ENCODE assay signal across 13 mouse cellular contexts in the genomic region with DNA sequence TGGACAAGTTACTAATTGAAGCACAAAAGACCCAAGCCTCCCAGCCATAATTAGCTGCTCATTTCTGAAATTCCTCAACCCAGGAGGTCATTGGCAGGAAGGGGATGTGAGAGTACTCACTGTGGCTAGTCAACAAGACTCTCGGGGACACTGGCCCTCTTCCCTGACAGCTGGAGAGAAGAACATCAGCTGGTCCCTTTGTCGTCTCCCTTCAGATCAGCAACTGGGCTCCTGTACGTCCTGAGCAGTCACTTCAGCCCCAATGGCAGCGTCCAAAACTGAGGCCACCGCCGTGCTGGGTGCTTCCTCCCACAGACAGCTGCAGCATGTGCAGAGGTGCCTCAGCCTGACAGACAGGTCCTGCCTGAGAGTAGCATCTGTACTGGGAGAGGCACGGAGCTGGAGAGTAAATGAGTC. TPM values are rescaled to one million over a fixed set of nuclear protein-coding genes. Genes with fewer than 3 reads are reported as not detected.
A peak's percentile ranks its signal among the peaks of the same experiment; 100 is the strongest.
DNase-seq lines count a peak whose midpoint lies in the region; ATAC-seq and TF ChIP-seq lines count a peak whose summit lies in the region.
"Had no signal": no experiment of that assay in that cellular context is flagged by ENCODE, and none has a peak within 500 bp of the region (broad histone marks: within the 10 kb centered on the region; RNA-seq: fewer than 3 reads in every experiment).

A gene (minus strand): TSS at position 379 of the 417 bp plus-strand sequence.

- no peak within 1 kb of the TSS for H3K27ac ChIP-seq in stomach, embryonic 16.5 days (ENCODE audit: low read length)
- H3K27ac ChIP-seq in stomach, postnatal 0 days (replicated peaks): no peak within 1 kb of the TSS
- H3K27ac ChIP-seq in heart, embryonic 11.5 days (ENCODE audit: low read depth, low read length): no peak within 1 kb of the TSS
- H3K27ac ChIP-seq in cerebellum, adult 2 months (ENCODE audit: insufficient read depth, low read length): no peak within 1 kb of the TSS
- H3K27ac ChIP-seq: forebrain, embryonic 12.5 days; liver, embryonic 14.5 days had no signal

- no peaks in the 10 kb centered on the region for H3K27me3 ChIP-seq in stomach, embryonic 16.5 days (ENCODE audit: control insufficient read depth, insufficient read depth, low read length)
- H3K27me3 ChIP-seq in stomach, postnatal 0 days (ENCODE audit: control insufficient read depth, insufficient read depth, low read length): no peaks in the 10 kb centered on the region
- H3K27me3 ChIP-seq in heart, embryonic 11.5 days (ENCODE audit: control insufficient read depth, insufficient read depth, low read length): no peaks in the 10 kb centered on the region
- no peaks in the 10 kb centered on the region for H3K27me3 ChIP-seq in cerebellum, adult 2 months (ENCODE audit: control insufficient read depth, insufficient read depth, low read length)
- H3K27me3 ChIP-seq: forebrain, embryonic 12.5 days had no signal

- H3K4me3 ChIP-seq in stomach, embryonic 16.5 days (replicated peaks; ENCODE audit: low read length): peak within 1 kb of the TSS; percentile 7; the same call in 1 of the 2 replicates
- H3K4me3 ChIP-seq in stomach, postnatal 0 days (ENCODE audit: low read depth, low read length): no peak within 1 kb of the TSS
- H3K4me3 ChIP-seq in heart, embryonic 11.5 days (ENCODE audit: low read depth, low read length): no peak within 1 kb of the TSS
- H3K4me3 ChIP-seq in cerebellum, adult 2 months (replicated peaks; ENCODE audit: insufficient read depth, low read depth, low read length): no peak within 1 kb of the TSS
- H3K4me3 ChIP-seq: forebrain, embryonic 12.5 days had no signal

- WGBS in stomach, embryonic 16.5 days: 29% methylated on average over 7 of the region's 7 CpGs
- 24% methylated on average over 7 of the region's 7 CpGs for WGBS in stomach, postnatal 0 days
- WGBS in heart, embryonic 11.5 days (ENCODE audit: insufficient replicate concordance): 30% methylated on average over 7 of the region's 7 CpGs
- WGBS in cerebellum, adult 2 months: 10% methylated on average over 7 of the region's 7 CpGs

- H3K4me2 ChIP-seq in stomach, embryonic 16.5 days (ENCODE audit: low read depth, low read length): no peak within 1 kb of the TSS
- no peak within 1 kb of the TSS for H3K4me2 ChIP-seq in stomach, postnatal 0 days (replicated peaks; ENCODE audit: low read depth)
- peak within 1 kb of the TSS; percentile 45 for H3K4me2 ChIP-seq in heart, embryonic 11.5 days
- H3K4me2 ChIP-seq: forebrain, embryonic 12.5 days had no signal

- no peak for TF ChIP-seq EP300 in stomach, postnatal 0 days (optimal IDR thresholded peaks at IDR 0.05)

- TF ChIP-seq CTCF in stomach, postnatal 0 days (IDR thresholded peaks at IDR 0.05; ENCODE audit: low read depth): no peak
- no peak for TF ChIP-seq CTCF in cerebellum, adult 2 months (IDR thresholded peaks at IDR 0.05; ENCODE audit: borderline replicate concordance, insufficient read depth, low read depth, low read length)

- H3K9me3 ChIP-seq in stomach, embryonic 16.5 days (replicated peaks; ENCODE audit: control insufficient read depth, low read length): no peaks in the 10 kb centered on the region
- H3K9me3 ChIP-seq in stomach, postnatal 0 days (ENCODE audit: control insufficient read depth, low read length): no peaks in the 10 kb centered on the region
- no peaks in the 10 kb centered on the region for H3K9me3 ChIP-seq in heart, embryonic 11.5 days (replicated peaks; ENCODE audit: control insufficient read depth, low read length)
- H3K9me3 ChIP-seq: forebrain, embryonic 12.5 days had no signal

- H3K4me1 ChIP-seq in stomach, embryonic 16.5 days (ENCODE audit: control insufficient read depth, insufficient read depth, low read length): no peaks in the 10 kb centered on the region
- H3K4me1 ChIP-seq in stomach, postnatal 0 days (replicated peaks; ENCODE audit: control insufficient read depth, insufficient read depth): no peaks in the 10 kb centered on the region
- peaks cover 2% of the 10 kb centered on the region; the same call in 1 of the 2 replicates for H3K4me1 ChIP-seq in heart, embryonic 11.5 days (ENCODE audit: control insufficient read depth, insufficient read depth, low read length)
- H3K4me1 ChIP-seq in cerebellum, adult 2 months (ENCODE audit: control insufficient read depth, insufficient read depth, low read length): no peaks in the 10 kb centered on the region
- H3K4me1 ChIP-seq: forebrain, embryonic 12.5 days had no signal

- no peak for DNase-seq in stomach, postnatal 0 days (ENCODE audit: low spot score)
- DNase-seq in kidney, postnatal 10 days: peak; percentile 61
- DNase-seq in skeletal muscle tissue, adult 2 months (ENCODE audit: low read depth, low spot score): peak; percentile 26
- DNase-seq in thymus, postnatal 36 days: no peak
- no peak for DNase-seq in cerebellum, adult 2 months
- no peak for DNase-seq in spleen, postnatal 14 days (ENCODE audit: low spot score in 2 of 2)
- DNase-seq: cerebellum, adult 11 months had no signal

- no peak for ATAC-seq in stomach, embryonic 16.5 days (ENCODE audit: insufficient read depth, low FRiP score)
- no peak for ATAC-seq in stomach, postnatal 0 days (ENCODE audit: low FRiP score, low TSS enrichment)
- ATAC-seq in heart, embryonic 11.5 days (replicated peaks; ENCODE audit: insufficient number of reproducible peaks, low FRiP score, low TSS enrichment): no peak
- ATAC-seq: activated CD4-positive, CD25-positive, alpha-beta regulatory T cell, adult 4 months had no signal

- no peak within 1 kb of the TSS for H3K9ac ChIP-seq in stomach, embryonic 16.5 days (ENCODE audit: low read length)
- H3K9ac ChIP-seq in stomach, postnatal 0 days (ENCODE audit: low read length): no peak within 1 kb of the TSS
- H3K9ac ChIP-seq in heart, embryonic 11.5 days (ENCODE audit: low read depth, low read length): no peak within 1 kb of the TSS
- H3K9ac ChIP-seq: forebrain, embryonic 12.5 days; liver, embryonic 14.5 days had no signal

- H3K36me3 ChIP-seq in stomach, embryonic 16.5 days (ENCODE audit: control insufficient read depth, insufficient read depth, low read length): no peaks in the 10 kb centered on the region
- H3K36me3 ChIP-seq in stomach, postnatal 0 days (ENCODE audit: control insufficient read depth, insufficient read depth, low read length): no peaks in the 10 kb centered on the region
- no peaks in the 10 kb centered on the region for H3K36me3 ChIP-seq in heart, embryonic 11.5 days (ENCODE audit: control insufficient read depth, insufficient read depth, low read length)
- H3K36me3 ChIP-seq: forebrain, embryonic 12.5 days had no signal

- TF ChIP-seq POLR2A in cerebellum, adult 2 months (IDR thresholded peaks at IDR 0.05; ENCODE audit: borderline replicate concordance, insufficient read depth, low read length): no peak

RNA-seq across cellular contexts. Expression of the gene that starts here (rescaled TPM):
- 2.5 and 3.4 TPM in 2 replicates for polyA plus RNA-seq in stomach, embryonic 16.5 days (2015; fragmentation: Nextera tagmentation; extraction: Ambion mirVana)
- polyA plus RNA-seq in stomach, postnatal 0 days (2015; fragmentation: Nextera tagmentation; extraction: Ambion mirVana): 2.6 and 3.2 TPM in 2 replicates
- polyA plus RNA-seq in heart, embryonic 11.5 days (2014; fragmentation: Nextera tagmentation; extraction: Ambion mirVana): 0.13 TPM in 1 of 2 replicates, not detected in the other
- polyA plus RNA-seq in cerebellum, adult 2 months (2012; rRNA removed): 1.4 and 1.8 TPM in 2 replicates
- polyA plus RNA-seq: activated CD4-positive, CD25-positive, alpha-beta regulatory T cell, adult 4 months; large intestine, adult 2 months; liver, embryonic 14.5 days had no signal

Comparison
In these comparisons a context has a peak if more than half of its experiments do, and no peak if none do; other contexts are left out.
1. DNase-seq: peak in kidney, postnatal 10 days (single experiment) and skeletal muscle tissue, adult 2 months (single experiment); none in stomach, postnatal 0 days (single experiment), thymus, postnatal 36 days (0 of 2), cerebellum, adult 2 months (0 of 2) and spleen, postnatal 14 days (0 of 2).